Comparison of ENCODE assay signal across 9 mouse cellular contexts in the genomic region with DNA sequence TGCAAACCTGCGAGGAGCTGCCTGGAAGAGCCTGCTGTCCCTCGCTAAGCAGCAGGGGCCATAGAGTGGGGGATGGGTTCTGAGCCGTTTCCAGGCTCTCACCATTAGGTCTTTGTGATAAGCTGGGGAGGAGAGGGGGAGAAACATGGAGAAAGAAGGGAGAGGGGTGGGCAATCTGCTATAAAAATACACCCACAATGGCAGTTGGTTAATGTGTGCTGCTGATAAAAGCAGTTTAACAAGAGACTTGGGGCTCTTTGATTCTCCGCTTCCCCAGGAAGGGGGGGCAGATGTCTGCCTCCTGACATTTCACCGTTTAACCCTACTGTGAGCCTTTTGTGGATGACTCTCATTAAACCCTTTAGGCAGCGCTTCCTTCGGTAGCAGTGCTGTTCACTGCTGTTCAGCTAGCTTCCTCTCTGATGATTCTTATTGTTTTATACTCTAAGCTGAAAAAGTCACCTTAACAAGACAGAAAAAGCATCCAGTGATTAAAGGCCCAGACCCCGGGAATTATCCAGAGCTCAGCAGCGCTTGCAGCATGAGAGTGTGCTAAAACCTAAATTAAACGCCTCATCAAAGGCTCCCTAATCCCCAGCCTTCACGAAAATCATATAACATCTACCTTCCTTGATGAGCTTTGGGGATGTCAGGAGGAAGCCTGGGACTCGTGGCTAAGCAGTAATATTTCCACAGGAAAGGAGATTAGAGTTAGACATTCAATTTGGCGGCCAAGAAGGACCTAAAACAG.
DNase-seq lines count a peak whose midpoint lies in the region; ATAC-seq lines count a peak whose summit lies in the region.
"Had no signal": no experiment of that assay in that cellular context is flagged by ENCODE, and none has a peak within 500 bp of the region (broad histone marks: within the 10 kb centered on the region; RNA-seq: fewer than 3 reads in every experiment).

No protein-coding gene starts in this region.

- WGBS in embryonic facial prominence, embryonic 14.5 days = 9% methylated on average over 13 of the region's 13 CpGs
- WGBS in intestine, embryonic 16.5 days = 11% methylated on average over 13 of the region's 13 CpGs
- 2% methylated on average over 13 of the region's 13 CpGs for WGBS in neural tube, embryonic 12.5 days

- intact Hi-C loops in gastrocnemius, postnatal 14 days (cut with DNase I; ENCODE audit: low total_unique reads) = no loop called here

- no peaks in the 10 kb centered on the region for H3K36me3 ChIP-seq in embryonic facial prominence, embryonic 14.5 days (ENCODE audit: control insufficient read depth, insufficient read depth, low read length)
- no peaks in the 10 kb centered on the region for H3K36me3 ChIP-seq in intestine, embryonic 16.5 days (ENCODE audit: control insufficient read depth, insufficient read depth, low read length)
- H3K36me3 ChIP-seq in neural tube, embryonic 12.5 days = no peaks in the 10 kb centered on the region

- H3K27ac ChIP-seq in embryonic facial prominence, embryonic 14.5 days (replicated peaks; ENCODE audit: low read depth, low read length) = no peak overlapping the region
- no peak overlapping the region for H3K27ac ChIP-seq in intestine, embryonic 16.5 days (ENCODE audit: low read length)
- H3K27ac ChIP-seq in neural tube, embryonic 12.5 days = peak overlapping the region; percentile 33; the same call in 1 of the 2 replicates

- DNase-seq in kidney, postnatal 4 days = peak; percentile 35 to 51
- no peak for DNase-seq in kidney, postnatal 36 days
- peak; percentile 63 for DNase-seq in embryonic facial prominence, embryonic 14.5 days (ENCODE audit: low spot score)
- DNase-seq in gastrocnemius, postnatal 14 days = no peak
- no peak for DNase-seq in layer of hippocampus, adult 9-10 months (ENCODE audit: low spot score)

- peaks cover 3% of the 10 kb centered on the region; the same call in 1 of the 2 replicates for H3K4me1 ChIP-seq in embryonic facial prominence, embryonic 14.5 days (ENCODE audit: control insufficient read depth, insufficient read depth, low read length)
- H3K4me1 ChIP-seq in intestine, embryonic 16.5 days (ENCODE audit: control insufficient read depth, insufficient read depth, low read length) = peaks cover 3% of the 10 kb centered on the region; the same call in 1 of the 2 replicates
- H3K4me1 ChIP-seq in neural tube, embryonic 12.5 days = peaks cover 8% of the 10 kb centered on the region; the same call in 1 of the 2 replicates

- H3K4me3 ChIP-seq in embryonic facial prominence, embryonic 14.5 days (ENCODE audit: low read depth, low read length) = peak overlapping the region; percentile 1; the same call in 1 of the 2 replicates
- H3K4me3 ChIP-seq in intestine, embryonic 16.5 days (ENCODE audit: low read length) = no peak overlapping the region
- no peak overlapping the region for H3K4me3 ChIP-seq in neural tube, embryonic 12.5 days
- H3K4me3 ChIP-seq: myocyte had no signal

- no peaks in the 10 kb centered on the region for H3K27me3 ChIP-seq in embryonic facial prominence, embryonic 14.5 days (replicated peaks; ENCODE audit: control insufficient read depth, insufficient read depth, low read length)
- H3K27me3 ChIP-seq in intestine, embryonic 16.5 days (replicated peaks; ENCODE audit: control insufficient read depth, insufficient read depth, low read length) = no peaks in the 10 kb centered on the region
- no peaks in the 10 kb centered on the region for H3K27me3 ChIP-seq in neural tube, embryonic 12.5 days (replicated peaks)

- ATAC-seq in embryonic facial prominence, embryonic 14.5 days (ENCODE audit: low read depth) = peak; percentile 74; the same call in 1 of the 2 replicates
- peak; percentile 76 for ATAC-seq in intestine, embryonic 16.5 days
- ATAC-seq in neural tube, embryonic 12.5 days (ENCODE audit: low FRiP score, low read depth) = peak; percentile 96
- no peak for ATAC-seq in inflammation-experienced regulatory T-cells, adult 6 months

- no peaks in the 10 kb centered on the region for H3K9me3 ChIP-seq in embryonic facial prominence, embryonic 14.5 days (ENCODE audit: control insufficient read depth, low read length)
- H3K9me3 ChIP-seq in intestine, embryonic 16.5 days (ENCODE audit: control insufficient read depth, low read length) = no peaks in the 10 kb centered on the region
- H3K9me3 ChIP-seq in neural tube, embryonic 12.5 days = no peaks in the 10 kb centered on the region

- H3K4me2 ChIP-seq in embryonic facial prominence, embryonic 14.5 days (ENCODE audit: low read depth, low read length) = peak overlapping the region; percentile 42
- peak overlapping the region; percentile 27; the same call in 1 of the 2 replicates for H3K4me2 ChIP-seq in intestine, embryonic 16.5 days (ENCODE audit: low read depth, low read length)
- H3K4me2 ChIP-seq in neural tube, embryonic 12.5 days (replicated peaks) = peak overlapping the region; percentile 53

- H3K9ac ChIP-seq in embryonic facial prominence, embryonic 14.5 days (ENCODE audit: low read depth, low read length) = no peak overlapping the region
- no peak overlapping the region for H3K9ac ChIP-seq in intestine, embryonic 16.5 days (ENCODE audit: low read depth, low read length)
- H3K9ac ChIP-seq in neural tube, embryonic 12.5 days = no peak overlapping the region; the same call in 1 of the 2 replicates

Comparison
In these comparisons a context has a peak if more than half of its experiments do, and no peak if none do; other contexts are left out.
1. DNase-seq: peak in kidney, postnatal 4 days (2 of 2) and embryonic facial prominence, embryonic 14.5 days (single experiment); none in kidney, postnatal 36 days (0 of 2), gastrocnemius, postnatal 14 days (single experiment) and layer of hippocampus, adult 9-10 months (single experiment).
2. Peak in every context shown above with its lines, with median percentiles within 50 percentile points of each other: H3K4me2 ChIP-seq.